Mouse (Mus musculus): ENCODE data around the gene Rmi2. TPM values are rescaled to one million over a fixed set of nuclear protein-coding genes. Genes with fewer than 3 reads are reported as not detected.

The Rmi2 gene
- total and polyA plus RNA-seq, 3 experiments = 2.8 to 8.0 TPM; not detected in 1

DNA sequence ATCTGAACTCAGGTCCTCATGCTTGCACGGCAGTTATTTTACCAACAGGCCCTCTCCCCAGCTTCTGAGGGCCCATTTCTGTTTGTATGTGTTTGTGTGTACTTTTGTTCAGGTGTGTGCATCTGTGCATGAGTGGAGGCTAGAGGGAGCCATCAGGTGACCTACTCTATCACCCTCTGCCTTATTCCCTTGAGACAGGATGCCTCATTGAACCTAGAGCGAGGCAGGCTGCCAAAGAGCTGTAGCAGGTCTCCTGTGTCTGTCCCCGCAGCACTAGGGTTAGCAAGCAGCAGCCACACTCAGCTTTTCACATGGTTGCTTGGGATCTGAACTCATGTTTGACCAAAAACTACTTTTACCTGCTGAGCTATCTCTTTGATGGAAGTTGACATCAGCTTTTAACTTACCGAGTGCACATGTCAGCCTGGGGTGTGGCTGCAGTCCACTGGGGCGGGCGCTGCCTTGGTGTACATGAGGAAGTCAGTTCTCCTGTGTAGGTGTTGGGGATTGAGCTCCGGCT lies 24.9 kb downstream of the Rmi2 start:
- DNase-seq (ENCODE audit: low read depth, low spot score) = no peak
- Histone ChIP-seq H3K9ac (ENCODE audit: control insufficient read depth, low read depth, low read length, poor library complexity, severe bottlenecking) (no peak overlapping the region), H3K9me3 (replicated peaks; ENCODE audit: insufficient read depth, low read length) (no peaks in the 10 kb centered on the region), H3K27ac (ENCODE audit: control insufficient read depth, low read depth, low read length) (no peak overlapping the region), H3K27me3 (ENCODE audit: control insufficient read depth in 1 of 2, insufficient read depth in 2 of 2, low read length in 2 of 2) (no peaks in the 10 kb centered on the region), H3K36me3 (ENCODE audit: control insufficient read depth in 1 of 2, insufficient read depth in 2 of 2, low read length in 2 of 2) (no peaks in the 10 kb centered on the region), H3K4me3 (ENCODE audit: control insufficient read depth in 1 of 2, insufficient read depth in 1 of 2, low read depth in 2 of 2, low read length in 2 of 2) (no peak overlapping the region), H3K4me1 (ENCODE audit: control insufficient read depth in 1 of 2, insufficient read depth in 2 of 2, low read length in 2 of 2) (no peaks in the 10 kb centered on the region), H3K79me2 (ENCODE audit: control insufficient read depth, insufficient read depth, low read length, poor library complexity) (no peaks in the 10 kb centered on the region)
- TF ChIP-seq MXI1 (IDR thresholded peaks at IDR 0.05; ENCODE audit: low read depth, low read length) = no peak
- no peak for TF ChIP-seq E2F4 (IDR thresholded peaks at IDR 0.05; ENCODE audit: borderline replicate concordance, low read depth, low read length)
- no peak for TF ChIP-seq USF2 (IDR thresholded peaks at IDR 0.05; ENCODE audit: borderline replicate concordance in 1 of 2, insufficient read depth in 1 of 2, low read depth in 1 of 2, low read length in 2 of 2)

DNA sequence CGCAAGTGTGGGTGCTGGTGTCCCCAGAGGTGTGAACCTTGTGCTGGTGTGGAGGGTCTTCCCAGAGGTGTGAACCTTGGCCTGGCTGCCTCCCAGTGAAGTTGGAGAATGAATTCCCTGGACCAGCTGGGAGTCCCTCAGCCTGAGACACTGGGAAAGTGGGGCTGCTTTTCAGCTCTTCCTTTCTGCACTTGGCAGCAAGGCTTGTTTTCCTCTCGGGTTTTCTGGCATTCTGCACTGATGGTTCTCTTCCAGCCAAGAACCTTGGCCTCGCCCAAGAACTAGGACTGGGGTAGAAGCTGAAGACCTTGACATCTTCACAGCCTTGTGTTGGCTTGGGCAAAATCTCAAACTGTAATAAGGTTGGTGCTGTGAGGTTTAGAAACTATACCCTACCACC lies 26.5 kb downstream of the Rmi2 start:
- Histone ChIP-seq H3K27ac (ENCODE audit: control insufficient read depth, low read depth, low read length) (no peak overlapping the region), H3K27me3 (ENCODE audit: control insufficient read depth in 1 of 2, insufficient read depth in 2 of 2, low read length in 2 of 2) (no peaks in the 10 kb centered on the region), H3K36me3 (ENCODE audit: control insufficient read depth in 1 of 2, insufficient read depth in 2 of 2, low read length in 2 of 2) (no peaks in the 10 kb centered on the region), H3K9ac (ENCODE audit: control insufficient read depth, low read depth, low read length, poor library complexity, severe bottlenecking) (no peak overlapping the region), H3K79me2 (ENCODE audit: control insufficient read depth, insufficient read depth, low read length, poor library complexity) (no peaks in the 10 kb centered on the region), H3K4me1 (ENCODE audit: control insufficient read depth in 1 of 2, insufficient read depth in 2 of 2, low read length in 2 of 2) (no peaks in the 10 kb centered on the region), H3K4me3 (ENCODE audit: control insufficient read depth in 1 of 2, insufficient read depth in 1 of 2, low read depth in 2 of 2, low read length in 2 of 2) (no peak overlapping the region), H3K9me3 (replicated peaks; ENCODE audit: insufficient read depth, low read length) (no peaks in the 10 kb centered on the region)
- DNase-seq (ENCODE audit: low read depth, low spot score) = no peak
- TF ChIP-seq ETS1 (IDR thresholded peaks at IDR 0.05; ENCODE audit: low read depth, low read length) (no peak), NRF1 (IDR thresholded peaks at IDR 0.05; ENCODE audit: insufficient read depth, low read depth, low read length, poor library complexity, severe bottlenecking) (no peak), POLR2AphosphoS2 (IDR thresholded peaks at IDR 0.05; ENCODE audit: low read length) (no peak), SMC3 (IDR thresholded peaks at IDR 0.05; ENCODE audit: low read depth, low read length) (no peak), MYC (IDR thresholded peaks at IDR 0.05; ENCODE audit: low read depth, low read length) (no peak), E2F4 (IDR thresholded peaks at IDR 0.05; ENCODE audit: borderline replicate concordance, low read depth, low read length) (no peak), TBP (IDR thresholded peaks at IDR 0.05; ENCODE audit: low read depth, low read length) (no peak), TAL1 (IDR thresholded peaks at IDR 0.05; ENCODE audit: low read length) (no peak), EP300 (IDR thresholded peaks at IDR 0.05; ENCODE audit: low read depth in 1 of 2, low read length in 2 of 2) (no peak), UBTF (IDR thresholded peaks at IDR 0.05; ENCODE audit: borderline replicate concordance, insufficient read depth, low read depth, low read length) (no peak), MEF2A (IDR thresholded peaks at IDR 0.05; ENCODE audit: extremely low read depth, insufficient replicate concordance, low read depth, low read length, poor library complexity, severe bottlenecking) (no peak), ELF1 (IDR thresholded peaks at IDR 0.05; ENCODE audit: low read depth, low read length) (no peak), ZMIZ1 (IDR thresholded peaks at IDR 0.05; ENCODE audit: low read depth, low read length) (no peak), CHD2 (IDR thresholded peaks at IDR 0.05; ENCODE audit: low read length) (no peak), MAX (IDR thresholded peaks at IDR 0.05; ENCODE audit: low read length) (no peak), HCFC1 (IDR thresholded peaks at IDR 0.05; ENCODE audit: low read depth, low read length) (no peak), JUND (IDR thresholded peaks at IDR 0.05; ENCODE audit: low read depth, low read length) (no peak), NELFE (IDR thresholded peaks at IDR 0.05; ENCODE audit: low read depth, low read length) (no peak), ZNF384 (IDR thresholded peaks at IDR 0.05; ENCODE audit: low read depth, low read length) (no peak), RCOR1 (IDR thresholded peaks at IDR 0.05; ENCODE audit: low read depth, low read length) (no peak)
